Mouse (Mus musculus) liver, embryonic 16.5 days (tissue): Measurements from ENCODE around the gene Zfp46. TPM values are rescaled to one million over a fixed set of nuclear protein-coding genes. Genes with fewer than 3 reads are reported as not detected.

Experiments used
- ATAC-seq: fragments of 200-750 bp; cut with Nextera tagmentation; 2 replicates; pipeline ENCODE4 v1.8.0; 2017; ENCODE audit warnings: low read depth, mild to moderate bottlenecking, moderate number of reproducible peaks, moderate library complexity
- H3K27ac ChIP-seq: fragments of 300-500 bp; sonication (generic); 2 replicates; pipeline ENCODE4 v1.5.1; 2014; ENCODE audit warnings: mild to moderate bottlenecking, low read length
- H3K27me3 ChIP-seq: fragments of 300-500 bp; sonication (generic); 2 replicates; pipeline ENCODE4 v1.6.1; 2014; ENCODE audit warnings: low read depth, low read length, mixed read lengths; ENCODE audit not compliant: control insufficient read depth, insufficient read depth
- H3K36me3 ChIP-seq: fragments of 300-500 bp; sonication (generic); 2 replicates; pipeline ENCODE4 v1.6.1; 2014; ENCODE audit warnings: mild to moderate bottlenecking; ENCODE audit not compliant: control insufficient read depth, insufficient read depth
- H3K4me1 ChIP-seq: fragments of 300-500 bp; sonication (generic); 2 replicates; pipeline ENCODE4 v1.6.1; 2014; ENCODE audit warnings: low read depth, low read length, mixed read lengths; ENCODE audit not compliant: control insufficient read depth
- H3K4me2 ChIP-seq: fragments of 300-500 bp; sonication (generic); 2 replicates; pipeline ENCODE4 v1.6.1; 2014; ENCODE audit warnings: low read depth, low read length, mixed read lengths
- H3K4me3 ChIP-seq: fragments of 300-500 bp; sonication (generic); 2 replicates; pipeline ENCODE4 v1.5.1; 2014; ENCODE audit warnings: low read depth, mild to moderate bottlenecking, low read length
- H3K9ac ChIP-seq: fragments of 300-500 bp; sonication (generic); 2 replicates; pipeline ENCODE4 v1.6.1; 2014; ENCODE audit warnings: low read depth, low read length
- H3K9me3 ChIP-seq: fragments of 300-500 bp; sonication (generic); replicated peaks from 2 replicates; pipeline ENCODE4 v1.6.1; 2016; ENCODE audit warnings: low read length; ENCODE audit not compliant: control insufficient read depth
- WGBS: fragments of 180-500 bp; shearing (Covaris S2); extraction: QIAGEN DNeasy Blood & Tissue Kit; methylation state at CpG from one replicate; pipeline ENCODE4 v1.1.7; 2014; ENCODE audit not compliant: insufficient replicate concordance; 5-methylcytosine and 5-hydroxymethylcytosine counted together
- polyA plus RNA-seq: library from polyadenylated mRNA; unstranded; fragments of >200 nt; fragmentation: Nextera tagmentation; extraction: Ambion mirVana; gene quantifications from 2 replicates; pipeline ENCODE4 v1.2.1, GENCODE M21; 2015

The Zfp46 gene
- polyA plus RNA-seq, 1 experiment from 2014 or later, result 3.5 TPM

DNA sequence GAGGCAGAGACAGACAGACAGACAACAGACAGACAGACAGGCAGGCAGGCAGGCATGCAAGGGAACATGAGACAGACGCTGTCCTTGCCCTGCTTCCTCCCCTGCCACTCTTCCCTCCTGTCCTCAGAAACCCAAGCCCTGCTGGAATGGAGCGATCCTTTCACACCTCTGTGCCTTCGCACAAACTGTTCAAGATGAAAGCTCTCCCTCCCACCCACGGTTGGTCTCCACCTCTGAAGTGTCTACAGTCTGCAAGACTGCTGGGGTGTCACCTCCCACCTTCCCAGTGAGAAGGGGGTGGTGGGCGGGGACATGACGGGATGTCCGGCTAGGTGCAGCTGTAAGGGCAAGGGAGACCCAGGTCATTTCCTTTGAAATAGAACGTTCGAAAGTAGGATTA, 2.9 kb upstream of the Zfp46 start:
- no peak overlapping the region for H3K27ac ChIP-seq
- no peak overlapping the region for H3K4me3 ChIP-seq
- no peaks in the 10 kb centered on the region for H3K27me3 ChIP-seq
- H3K36me3 ChIP-seq, result no peaks in the 10 kb centered on the region
- 55% methylated on average over 9 of the region's 9 CpGs for WGBS
- no peak overlapping the region for H3K4me2 ChIP-seq
- no peaks in the 10 kb centered on the region for H3K9me3 ChIP-seq
- no peak overlapping the region for H3K9ac ChIP-seq
- H3K4me1 ChIP-seq, result peaks cover 10% of the 10 kb centered on the region
- ATAC-seq, result no peak

- no peak for ATAC-seq
- Histone ChIP-seq H3K4me3 (no peak overlapping the region), H3K9me3 (no peaks in the 10 kb centered on the region), H3K9ac (no peak overlapping the region), H3K36me3 (no peaks in the 10 kb centered on the region), H3K4me1 (peaks cover 16% of the 10 kb centered on the region), H3K4me2 (no peak overlapping the region), H3K27me3 (no peaks in the 10 kb centered on the region), H3K27ac (0 out of 2 replicates have a peak overlapping the region, but pooled peaks have one; percentile 37)
- 47% methylated on average over 10 of the region's 10 CpGs for WGBS
Observed at GRCm38 (mm10) chr4:136282621-136283480, 1.6 kb upstream of the Zfp46 start.

DNA sequence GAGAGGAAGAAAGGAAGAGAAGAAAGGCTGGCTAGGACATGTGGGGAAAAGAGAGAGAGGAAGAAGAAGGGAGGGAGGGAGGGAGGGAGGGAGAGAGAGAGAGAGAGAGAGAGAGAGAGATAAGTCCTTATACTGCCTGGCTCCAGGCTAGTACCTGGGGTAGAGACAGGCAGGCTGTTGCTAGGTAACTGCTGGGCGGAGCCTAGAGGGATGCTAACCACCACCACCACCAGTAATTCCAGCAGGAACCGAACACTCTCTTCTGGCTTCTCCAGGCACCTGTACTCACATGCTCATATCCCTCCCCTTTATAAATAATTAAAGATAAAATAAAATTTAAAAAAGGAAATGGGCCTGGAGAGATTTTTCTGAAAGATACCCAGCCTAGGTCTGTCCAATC, 700 bp upstream of the Zfp46 start:
- Histone ChIP-seq H3K27me3 (no peaks in the 10 kb centered on the region), H3K36me3 (peaks cover 8% of the 10 kb centered on the region; the same call in 1 of the 2 replicates), H3K9ac (no peak overlapping the region), H3K9me3 (0 out of 2 replicates have a peak, but pooled peaks cover under 1% of the 10 kb centered on the region), H3K4me3 (no peak overlapping the region), H3K4me2 (no peak overlapping the region), H3K4me1 (peaks cover 16% of the 10 kb centered on the region), H3K27ac (no peak overlapping the region)
- 56% methylated on average over 2 of the region's 2 CpGs for WGBS
- no peak for ATAC-seq

DNA sequence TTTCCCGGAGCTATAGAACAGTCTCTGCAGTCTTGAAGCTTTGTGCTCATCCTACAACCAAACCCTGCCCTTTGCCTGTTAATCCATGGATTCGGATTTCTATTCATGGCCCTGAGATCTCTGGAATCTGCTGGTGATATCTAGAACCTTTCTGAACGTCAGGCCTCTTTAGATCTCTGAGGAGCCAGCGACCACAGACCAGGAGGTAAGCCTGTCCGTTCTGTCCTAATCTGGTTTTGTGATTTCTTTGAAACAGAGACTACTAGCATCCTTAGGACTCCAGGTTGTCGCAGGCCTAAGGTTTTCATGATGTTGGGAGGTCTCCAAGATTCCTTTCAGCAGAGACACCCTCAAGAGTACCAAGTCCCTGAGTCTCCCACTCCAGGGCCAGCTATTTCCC, 408 bp downstream of the Zfp46 start:
- Histone ChIP-seq H3K9ac (peak overlapping the region; percentile 60), H3K4me1 (peaks cover 16% of the 10 kb centered on the region), H3K9me3 (0 out of 2 replicates have a peak, but pooled peaks cover 2% of the 10 kb centered on the region), H3K27ac (0 out of 2 replicates have a peak overlapping the region, but pooled peaks have one; percentile 1), H3K36me3 (peaks cover 14% of the 10 kb centered on the region), H3K4me2 (peak overlapping the region; percentile 92), H3K4me3 (peak overlapping the region; percentile 75), H3K27me3 (no peaks in the 10 kb centered on the region)
- no peak for ATAC-seq
- WGBS, result 35% methylated on average over 6 of the region's 6 CpGs

DNA sequence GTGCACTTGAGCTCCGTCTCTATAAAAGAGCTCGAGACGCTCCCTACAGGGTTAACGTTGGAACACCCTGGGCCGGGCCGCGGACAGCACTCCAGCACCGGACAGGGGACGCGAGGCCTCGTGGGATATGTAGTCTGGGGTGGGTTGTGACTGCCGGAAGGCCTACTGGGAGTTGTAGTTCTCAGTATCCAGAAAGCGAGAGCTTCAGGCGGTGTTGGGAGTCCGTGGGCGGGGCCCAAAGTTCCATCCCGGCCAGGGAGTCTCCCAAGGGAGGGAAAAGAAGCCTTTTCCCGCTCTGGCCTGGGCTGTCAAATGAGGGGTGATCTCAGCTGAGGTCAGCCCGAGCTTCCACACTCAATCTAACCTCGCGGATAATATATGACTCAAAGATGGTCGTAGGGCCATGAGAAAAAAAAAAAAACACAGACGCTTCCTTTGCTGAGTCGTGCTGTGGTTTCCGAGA, 896 bp downstream of the Zfp46 start:
- peak overlapping the region; percentile 79 for H3K27ac ChIP-seq
- H3K9me3 ChIP-seq, result 0 out of 2 replicates have a peak, but pooled peaks cover 2% of the 10 kb centered on the region
- peak overlapping the region; percentile 92 for H3K4me2 ChIP-seq
- WGBS, result 0% methylated on average over 25 of the region's 25 CpGs
- H3K4me1 ChIP-seq, result peaks cover 16% of the 10 kb centered on the region
- peak overlapping the region; percentile 60 for H3K9ac ChIP-seq
- no peaks in the 10 kb centered on the region for H3K27me3 ChIP-seq
- peak; percentile 94 for ATAC-seq
- H3K4me3 ChIP-seq, result peak overlapping the region; percentile 75
- peaks cover 19% of the 10 kb centered on the region for H3K36me3 ChIP-seq

DNA sequence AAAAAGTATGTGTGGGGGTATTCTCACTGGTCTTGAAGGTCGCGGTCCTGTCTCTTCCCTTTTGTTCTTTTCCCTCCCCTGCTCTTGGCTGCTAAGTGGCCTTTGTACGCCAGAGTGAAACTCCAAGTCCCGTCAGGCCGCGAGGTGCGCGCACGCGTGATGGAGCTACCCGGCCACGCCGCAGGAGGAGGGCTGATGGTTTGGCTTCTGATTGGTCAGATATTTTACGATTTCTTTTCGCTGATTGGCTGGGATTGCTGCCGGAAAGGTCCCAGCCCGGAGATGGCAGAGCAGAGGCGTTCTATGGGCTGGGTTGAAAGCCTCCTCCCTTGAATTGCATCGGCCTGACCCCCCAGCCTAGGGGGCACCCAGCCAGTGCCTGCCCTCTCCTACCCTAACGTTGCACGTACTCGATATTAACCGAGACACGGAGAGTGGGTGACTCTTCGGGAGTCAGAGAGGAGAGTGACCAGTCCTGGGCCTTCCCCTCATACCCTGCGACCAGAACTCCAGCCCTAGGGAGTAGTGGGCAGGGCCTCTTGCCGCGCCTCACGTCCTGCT, 1.4 kb downstream of the Zfp46 start:
- peak overlapping the region; percentile 79 for H3K27ac ChIP-seq
- peak overlapping the region; percentile 92 for H3K4me2 ChIP-seq
- H3K4me3 ChIP-seq, result peak overlapping the region; percentile 75
- peaks cover 24% of the 10 kb centered on the region for H3K36me3 ChIP-seq
- H3K4me1 ChIP-seq, result peaks cover 16% of the 10 kb centered on the region
- under 1% methylated on average over 29 of the region's 29 CpGs for WGBS
- peak; percentile 89 for ATAC-seq
- peak overlapping the region; percentile 74 for H3K9ac ChIP-seq
- no peaks in the 10 kb centered on the region for H3K27me3 ChIP-seq
- 0 out of 2 replicates have a peak, but pooled peaks cover 2% of the 10 kb centered on the region for H3K9me3 ChIP-seq

- H3K27me3 ChIP-seq, result no peaks in the 10 kb centered on the region
- no peak for ATAC-seq
- peaks cover 35% of the 10 kb centered on the region for H3K36me3 ChIP-seq
- peaks cover 10% of the 10 kb centered on the region for H3K4me1 ChIP-seq
- H3K9ac ChIP-seq, result no peak overlapping the region
- H3K9me3 ChIP-seq, result 0 out of 2 replicates have a peak, but pooled peaks cover 2% of the 10 kb centered on the region
- no peak overlapping the region for H3K4me3 ChIP-seq
- no peak overlapping the region for H3K27ac ChIP-seq
- no peak overlapping the region for H3K4me2 ChIP-seq
- 84% methylated on average over 66 of the region's 66 CpGs for WGBS
Observed at GRCm38 (mm10) chr4:136289918-136290780, 5.7 kb downstream of the Zfp46 start.

GRCm38 (mm10) chr4:136290781-136291595, 6.5 kb downstream of the Zfp46 start:
- no peak overlapping the region for H3K9ac ChIP-seq
- H3K4me3 ChIP-seq, result no peak overlapping the region
- no peak overlapping the region for H3K4me2 ChIP-seq
- H3K36me3 ChIP-seq, result peaks cover 35% of the 10 kb centered on the region
- no peaks in the 10 kb centered on the region for H3K27me3 ChIP-seq
- ATAC-seq, result no peak
- no peak overlapping the region for H3K27ac ChIP-seq
- 0 out of 2 replicates have a peak, but pooled peaks cover 2% of the 10 kb centered on the region for H3K9me3 ChIP-seq
- H3K4me1 ChIP-seq, result peaks cover 10% of the 10 kb centered on the region
- WGBS, result 87% methylated on average over 39 of the region's 39 CpGs
